Mouse (Mus musculus) layer of hippocampus, postnatal 10 days (tissue): ENCODE measurements at regions not wholly inside any gene's neighbourhood (a gene's known extent, or its start where the extent isn't known, plus 50 kb on each side); places are given as distances from the start of the nearest gene placed in this dataset.
A peak's percentile ranks its signal among the peaks of the same experiment; 100 is the strongest.

ENCODE experiments used
- DNase-seq, 2 experiments: peaks; one replicate each; pipeline ENCODE4 v3.0.0; 2021; ENCODE audit warnings: low spot score in 2 of 2

- peak; percentile 75 to 79 for DNase-seq
Observed at GRCm38 (mm10) chr14:60525284-60525962, 108.4 kb upstream of the Spata13 start.

GRCm38 (mm10) chr14:60525979-60526378 is 107.8 kb upstream of the Spata13 start:
- DNase-seq: no peak

- no peak for DNase-seq
Observed at GRCm38 (mm10) chr14:60526832-60527231, 107.0 kb upstream of the Spata13 start.

- no peak for DNase-seq
Observed at GRCm38 (mm10) chr14:60527951-60528350, 105.8 kb upstream of the Spata13 start.

GRCm38 (mm10) chr14:60528520-60528919 is 105.3 kb upstream of the Spata13 start:
- no peak for DNase-seq

GRCm38 (mm10) chr14:60529022-60529421 is 104.8 kb upstream of the Spata13 start:
- peak; percentile 66 to 72 for DNase-seq

GRCm38 (mm10) chr14:60529646-60530347 is 104.0 kb upstream of the Spata13 start:
- no peak for DNase-seq

GRCm38 (mm10) chr14:60530348-60530711 is 103.5 kb upstream of the Spata13 start:
- DNase-seq: no peak

GRCm38 (mm10) chr14:60530973-60531372 is 102.8 kb upstream of the Spata13 start:
- no peak for DNase-seq

- no peak for DNase-seq
Observed at GRCm38 (mm10) chr14:60531766-60532165, 102.0 kb upstream of the Spata13 start.

GRCm38 (mm10) chr14:60533452-60534224 is 100.2 kb upstream of the Spata13 start:
- DNase-seq: peak in 1 of 2 experiments; percentile 24

GRCm38 (mm10) chr14:60539040-60539439 is 94.8 kb upstream of the Spata13 start:
- DNase-seq: no peak

- DNase-seq: peak in 1 of 2 experiments; percentile 21
Observed at GRCm38 (mm10) chr14:60540111-60540510, 93.7 kb upstream of the Spata13 start.

- no peak for DNase-seq
Observed at GRCm38 (mm10) chr14:60541596-60541995, 92.2 kb upstream of the Spata13 start.

GRCm38 (mm10) chr14:60544767-60545166 is 89.0 kb upstream of the Spata13 start:
- DNase-seq: no peak

GRCm38 (mm10) chr14:60554222-60554740 is 79.5 kb upstream of the Spata13 start:
- DNase-seq: peak; percentile 67 to 74

- DNase-seq: no peak
Observed at GRCm38 (mm10) chr14:60556541-60556940, 77.3 kb upstream of the Spata13 start.

GRCm38 (mm10) chr14:60557020-60557419 is 76.8 kb upstream of the Spata13 start:
- no peak for DNase-seq

GRCm38 (mm10) chr14:60559376-60559775 is 74.4 kb upstream of the Spata13 start:
- no peak for DNase-seq

GRCm38 (mm10) chr14:60559826-60560529 is 73.8 kb upstream of the Spata13 start:
- DNase-seq: no peak

GRCm38 (mm10) chr14:60576281-60576680 is 57.5 kb upstream of the Spata13 start:
- DNase-seq: no peak
